Mouse (Mus musculus): ENCODE results near the gene Nt5c3.
"Not testable (repeated sequence)": the region's sequence is repeated elsewhere in the genome, so short reads cannot be mapped to it uniquely, and the experiment has no call there.

DNA sequence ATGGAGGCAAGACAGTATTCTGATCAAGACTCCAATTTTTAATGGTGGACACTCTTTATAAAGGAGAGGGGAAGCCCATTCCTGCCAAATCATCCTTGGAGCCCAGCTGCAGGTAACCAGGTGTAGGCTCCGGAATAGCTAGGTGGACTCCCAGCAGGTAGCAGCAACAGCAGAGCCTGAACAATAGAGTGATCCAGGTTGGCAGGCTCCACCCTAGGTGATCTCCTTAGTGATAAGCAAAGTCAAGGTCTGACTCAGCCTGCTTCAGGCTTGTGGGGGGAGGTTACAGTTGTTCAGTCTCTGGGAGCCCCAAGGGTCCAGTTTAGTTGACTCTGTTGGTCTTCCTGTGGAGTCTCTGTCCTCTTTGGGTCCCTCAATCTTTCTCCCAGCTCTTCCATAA, 56.8 kb downstream of the Nt5c3 start:
- not testable (repeated sequence) for TF ChIP-seq CTCF (IDR thresholded peaks at IDR 0.05; ENCODE audit: low read depth); EP300 (optimal IDR thresholded peaks at IDR 0.05)
